Mouse (Mus musculus): ENCODE measurements around the gene Fgfr3.

- no peak for TF ChIP-seq CTCF (IDR thresholded peaks at IDR 0.05; ENCODE audit: control insufficient read depth, insufficient read depth, insufficient read length)
- no peak for TF ChIP-seq USF1 (IDR thresholded peaks at IDR 0.05; ENCODE audit: low read depth)
These were observed 19.1 kb downstream of the Fgfr3 start for GRCm38 (mm10) chr5:33740548-33740947.
